Mouse (Mus musculus) neural tube, embryonic 15.5 days (tissue): ENCODE measurements at regions not wholly inside any gene's neighbourhood (a gene's known extent, or its start where the extent isn't known, plus 50 kb on each side); places are given as distances from the start of the nearest gene placed in this dataset.
A peak's percentile ranks its signal among the peaks of the same experiment; 100 is the strongest.

Experiments
- ATAC-seq: fragments of 200-750 bp; cut with Nextera tagmentation; 2 replicates; pipeline ENCODE4 v1.8.0; 2017; ENCODE audit warnings: mild to moderate bottlenecking, moderate TSS enrichment, moderate library complexity; ENCODE audit not compliant: low FRiP score
- H3K27ac ChIP-seq: fragments of 300-500 bp; sonication (generic); replicated peaks from 2 replicates; pipeline ENCODE4 v1.5.1; 2015; ENCODE audit warnings: mild to moderate bottlenecking, inconsistent platforms
- H3K27me3 ChIP-seq: fragments of 300-500 bp; sonication (generic); replicated peaks from 2 replicates; pipeline ENCODE4 v1.6.1; 2015; ENCODE audit warnings: inconsistent platforms
- H3K36me3 ChIP-seq: fragments of 300-500 bp; sonication (generic); 2 replicates; pipeline ENCODE4 v1.6.1; 2015; ENCODE audit warnings: inconsistent platforms
- H3K4me1 ChIP-seq: fragments of 300-500 bp; sonication (generic); 2 replicates; pipeline ENCODE4 v1.6.1; 2015; ENCODE audit warnings: inconsistent platforms
- H3K4me2 ChIP-seq: fragments of 300-500 bp; sonication (generic); 2 replicates; pipeline ENCODE4 v1.6.1; 2015; ENCODE audit warnings: inconsistent platforms, mild to moderate bottlenecking, moderate library complexity
- H3K4me3 ChIP-seq: fragments of 300-500 bp; sonication (generic); replicated peaks from 2 replicates; pipeline ENCODE4 v1.5.1; 2015; ENCODE audit warnings: mild to moderate bottlenecking, inconsistent platforms
- H3K9ac ChIP-seq: fragments of 300-500 bp; sonication (generic); replicated peaks from 2 replicates; pipeline ENCODE4 v1.6.1; 2015; ENCODE audit warnings: mild to moderate bottlenecking, inconsistent platforms
- H3K9me3 ChIP-seq: fragments of 300-500 bp; sonication (generic); replicated peaks from 2 replicates; pipeline ENCODE4 v1.6.1; 2016; ENCODE audit warnings: inconsistent platforms
- WGBS: fragments of 180-500 bp; shearing (Covaris S2); methylation state at CpG from one replicate; pipeline ENCODE4 v1.1.7; 2015; ENCODE audit warnings: mixed read lengths; 5-methylcytosine and 5-hydroxymethylcytosine counted together

GRCm38 (mm10) chr17:85881046-85881445, 193.0 kb upstream of the Six2 start:
- H3K36me3 ChIP-seq: no peaks in the 10 kb centered on the region
- H3K4me2 ChIP-seq: no peak overlapping the region
- no peak overlapping the region for H3K9ac ChIP-seq
- no peaks in the 10 kb centered on the region for H3K9me3 ChIP-seq
- H3K4me3 ChIP-seq: no peak overlapping the region
- H3K27ac ChIP-seq: no peak overlapping the region
- ATAC-seq: no peak
- H3K4me1 ChIP-seq: peaks cover 13% of the 10 kb centered on the region
- WGBS: 73% methylated on average over 5 of the region's 5 CpGs
- no peaks in the 10 kb centered on the region; the same call in 1 of the 2 replicates for H3K27me3 ChIP-seq

- Histone ChIP-seq H3K36me3 (no peaks in the 10 kb centered on the region), H3K4me3 (no peak overlapping the region), H3K27ac (no peak overlapping the region), H3K27me3 (peaks cover 4% of the 10 kb centered on the region; the same call in 1 of the 2 replicates), H3K4me2 (no peak overlapping the region), H3K9me3 (no peaks in the 10 kb centered on the region), H3K4me1 (peaks cover 21% of the 10 kb centered on the region), H3K9ac (no peak overlapping the region)
- ATAC-seq: no peak
- 45% methylated on average over 3 of the region's 3 CpGs for WGBS
Observed at GRCm38 (mm10) chr17:85877426-85877825, 189.4 kb upstream of the Six2 start.

GRCm38 (mm10) chr17:85876853-85877252, 188.8 kb upstream of the Six2 start:
- peaks cover 7% of the 10 kb centered on the region; the same call in 1 of the 2 replicates for H3K27me3 ChIP-seq
- no peak for ATAC-seq
- H3K27ac ChIP-seq: no peak overlapping the region

GRCm38 (mm10) chr17:85873853-85874586, 185.9 kb upstream of the Six2 start:
- no peak overlapping the region for H3K4me3 ChIP-seq
- H3K27ac ChIP-seq: no peak overlapping the region
- H3K27me3 ChIP-seq: 0 out of 2 replicates have a peak, but pooled peaks cover 8% of the 10 kb centered on the region
- no peak; the same call in 1 of the 2 replicates for ATAC-seq
- no peaks in the 10 kb centered on the region for H3K36me3 ChIP-seq
- peak overlapping the region; percentile 39 for H3K4me2 ChIP-seq
- no peak overlapping the region for H3K9ac ChIP-seq
- no peaks in the 10 kb centered on the region for H3K9me3 ChIP-seq
- H3K4me1 ChIP-seq: peaks cover 16% of the 10 kb centered on the region
- WGBS: 20% methylated on average over 13 of the region's 13 CpGs

More at GRCm38 (mm10) chr17:85876853-85877252, 188.8 kb upstream of the Six2 start:
- whole genome bisulfite sequencing: 35% methylated on average over 10 of the region's 10 CpGs
- no peaks in the 10 kb centered on the region for H3K36me3 ChIP-seq
- H3K4me3 ChIP-seq: no peak overlapping the region
- H3K4me2 ChIP-seq: no peak overlapping the region; the same call in 1 of the 2 replicates
- no peaks in the 10 kb centered on the region for H3K9me3 ChIP-seq
- H3K9ac ChIP-seq: no peak overlapping the region
- peaks cover 16% of the 10 kb centered on the region for H3K4me1 ChIP-seq

GRCm38 (mm10) chr17:85872903-85873413, 184.9 kb upstream of the Six2 start:
- no peak overlapping the region for H3K4me2 ChIP-seq
- WGBS: 61% methylated on average over 6 of the region's 6 CpGs
- peaks cover 22% of the 10 kb centered on the region for H3K4me1 ChIP-seq
- H3K36me3 ChIP-seq: no peaks in the 10 kb centered on the region
- no peaks in the 10 kb centered on the region for H3K9me3 ChIP-seq
- no peak overlapping the region for H3K27ac ChIP-seq
- 0 out of 2 replicates have a peak, but pooled peaks cover 8% of the 10 kb centered on the region for H3K27me3 ChIP-seq
- H3K9ac ChIP-seq: no peak overlapping the region
- H3K4me3 ChIP-seq: no peak overlapping the region
- no peak for ATAC-seq

DNA sequence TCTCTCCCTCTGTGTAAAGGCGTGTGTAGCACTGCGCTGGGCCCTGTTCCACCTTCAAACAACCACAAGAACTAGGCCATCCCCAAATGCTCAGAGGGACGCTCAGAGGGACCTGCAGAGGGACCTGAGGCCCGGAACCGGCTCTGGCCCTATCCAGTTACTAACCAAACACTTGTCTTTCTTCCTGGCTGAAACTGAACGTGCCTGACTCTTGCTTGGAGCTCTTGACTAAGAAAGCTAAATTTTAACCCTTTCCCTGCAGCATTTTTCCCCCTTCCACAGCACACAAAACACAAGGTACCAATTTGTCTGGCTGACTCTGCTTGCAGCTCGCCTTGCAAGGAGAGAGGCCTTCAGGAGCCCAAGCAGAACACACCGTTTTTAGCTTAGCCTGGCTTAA, 182.3 kb upstream of the Six2 start:
- WGBS: 79% methylated on average over 8 of the region's 8 CpGs

DNA sequence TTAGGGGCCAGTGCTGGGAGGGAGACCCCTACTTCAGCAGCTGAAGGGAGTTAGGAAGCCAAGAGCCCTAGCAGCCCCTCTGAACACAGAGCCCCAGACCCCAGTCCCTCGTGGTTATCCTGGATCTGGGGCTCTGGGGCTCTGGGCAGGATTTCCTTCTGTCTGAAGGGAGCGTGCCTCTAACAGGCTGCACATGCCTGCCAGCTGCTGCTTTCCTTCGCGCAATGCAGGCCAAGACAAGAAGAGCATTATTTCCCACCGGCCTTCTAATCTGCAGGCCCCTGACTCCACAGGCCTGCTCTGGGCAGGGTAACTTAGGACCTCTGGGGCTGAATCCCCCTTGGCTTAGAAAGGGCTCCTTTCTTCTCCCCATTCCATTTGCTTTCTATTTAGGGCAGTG, 181.1 kb upstream of the Six2 start:
- 55% methylated on average over 5 of the region's 5 CpGs for WGBS
- H3K4me2 ChIP-seq: no peak overlapping the region
- H3K36me3 ChIP-seq: no peaks in the 10 kb centered on the region
- no peak overlapping the region for H3K4me3 ChIP-seq
- peaks cover 13% of the 10 kb centered on the region for H3K4me1 ChIP-seq
- H3K9ac ChIP-seq: 0 out of 2 replicates have a peak overlapping the region, but pooled peaks have one; percentile 23
- no peaks in the 10 kb centered on the region for H3K9me3 ChIP-seq
- no peak for ATAC-seq
- H3K27me3 ChIP-seq: 0 out of 2 replicates have a peak, but pooled peaks cover 8% of the 10 kb centered on the region
- H3K27ac ChIP-seq: no peak overlapping the region

More for the DNA sequence above, 182.3 kb upstream of the Six2 start:
- peaks cover 19% of the 10 kb centered on the region for H3K4me1 ChIP-seq
- no peaks in the 10 kb centered on the region for H3K36me3 ChIP-seq
- H3K27ac ChIP-seq: no peak overlapping the region
- H3K27me3 ChIP-seq: 0 out of 2 replicates have a peak, but pooled peaks cover 8% of the 10 kb centered on the region
- ATAC-seq: no peak
- H3K9ac ChIP-seq: no peak overlapping the region
- H3K4me3 ChIP-seq: no peak overlapping the region
- no peak overlapping the region for H3K4me2 ChIP-seq
- H3K9me3 ChIP-seq: no peaks in the 10 kb centered on the region

DNA sequence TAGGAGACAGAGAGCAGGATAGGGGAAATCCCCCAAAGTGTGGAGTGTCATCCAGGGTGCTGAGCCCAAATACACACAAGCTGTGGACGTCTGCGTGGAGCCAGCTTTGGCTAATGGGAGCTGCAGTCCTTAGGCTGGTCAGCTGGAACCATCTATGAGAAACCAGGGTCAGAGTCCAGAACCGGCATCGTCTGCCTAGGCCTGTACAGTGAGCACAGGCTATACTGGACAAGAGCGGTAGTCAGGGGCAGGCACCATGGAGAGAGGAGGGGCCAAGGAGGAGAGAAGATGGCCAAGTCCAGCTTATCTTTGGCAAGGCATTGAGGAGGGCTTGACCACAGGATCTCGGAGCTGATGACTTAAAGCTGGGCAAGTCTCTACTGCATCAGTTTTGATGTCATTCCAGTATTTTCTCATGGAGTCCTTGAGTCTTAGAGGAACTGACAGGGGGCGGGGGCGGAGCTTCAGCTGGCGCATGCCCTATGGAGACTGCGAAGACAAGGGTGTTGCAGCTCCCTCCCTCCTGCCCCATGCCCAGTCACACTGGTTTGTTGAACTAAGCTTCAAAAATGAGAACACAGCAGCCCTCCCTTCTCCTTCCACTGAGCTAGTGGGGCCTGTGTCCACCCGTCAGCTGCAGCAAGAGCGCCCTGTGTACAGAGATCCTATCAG, 180.0 kb upstream of the Six2 start:
- 90% methylated on average over 12 of the region's 12 CpGs for WGBS
- Histone ChIP-seq H3K27me3 (0 out of 2 replicates have a peak, but pooled peaks cover 8% of the 10 kb centered on the region), H3K36me3 (no peaks in the 10 kb centered on the region), H3K9ac (no peak overlapping the region), H3K4me2 (no peak overlapping the region), H3K27ac (no peak overlapping the region), H3K4me1 (0 out of 2 replicates have a peak, but pooled peaks cover 7% of the 10 kb centered on the region), H3K4me3 (no peak overlapping the region), H3K9me3 (no peaks in the 10 kb centered on the region)
- no peak for ATAC-seq

- WGBS: 84% methylated on average over 3 of the region's 3 CpGs
- ATAC-seq: no peak
- no peak overlapping the region for H3K27ac ChIP-seq
Observed at GRCm38 (mm10) chr17:85866581-85866980, 178.5 kb upstream of the Six2 start.

DNA sequence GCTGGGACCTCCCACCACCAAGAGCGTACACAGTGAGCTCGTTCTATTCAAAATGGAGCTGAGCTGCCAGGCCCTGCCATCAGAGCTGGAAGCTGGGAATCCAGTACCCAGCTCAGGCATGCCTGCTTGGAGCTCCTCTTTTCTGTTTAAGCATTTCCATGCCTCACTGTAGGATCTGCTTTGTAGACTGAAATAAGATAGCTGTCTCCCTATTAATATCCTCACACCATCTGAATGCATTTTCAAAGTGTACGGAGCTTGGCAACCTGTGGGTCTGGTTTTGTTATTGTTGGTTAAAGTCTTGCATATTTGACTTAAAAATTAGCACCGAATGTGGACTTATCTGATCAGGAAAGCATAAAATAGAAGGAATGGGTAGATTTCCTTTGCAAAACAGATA, 177.9 kb upstream of the Six2 start:
- H3K9me3 ChIP-seq: no peaks in the 10 kb centered on the region
- no peaks in the 10 kb centered on the region for H3K27me3 ChIP-seq
- H3K4me2 ChIP-seq: no peak overlapping the region
- 0 out of 2 replicates have a peak, but pooled peaks cover 7% of the 10 kb centered on the region for H3K4me1 ChIP-seq
- no peak overlapping the region for H3K4me3 ChIP-seq
- H3K9ac ChIP-seq: no peak overlapping the region
- 89% methylated on average over 4 of the region's 4 CpGs for WGBS
- H3K27ac ChIP-seq: no peak overlapping the region
- H3K36me3 ChIP-seq: no peaks in the 10 kb centered on the region
- no peak for ATAC-seq

More at GRCm38 (mm10) chr17:85866581-85866980, 178.5 kb upstream of the Six2 start:
- no peak overlapping the region for H3K4me3 ChIP-seq
- no peaks in the 10 kb centered on the region for H3K9me3 ChIP-seq
- H3K9ac ChIP-seq: no peak overlapping the region
- no peaks in the 10 kb centered on the region for H3K36me3 ChIP-seq
- H3K4me2 ChIP-seq: no peak overlapping the region
- no peaks in the 10 kb centered on the region for H3K27me3 ChIP-seq
- H3K4me1 ChIP-seq: 0 out of 2 replicates have a peak, but pooled peaks cover 7% of the 10 kb centered on the region

GRCm38 (mm10) chr17:85861328-85861727, 173.3 kb upstream of the Six2 start:
- H3K9ac ChIP-seq: no peak overlapping the region
- H3K9me3 ChIP-seq: no peaks in the 10 kb centered on the region
- 89% methylated on average over 9 of the region's 9 CpGs for WGBS
- peaks cover 3% of the 10 kb centered on the region; the same call in 1 of the 2 replicates for H3K4me1 ChIP-seq
- no peak overlapping the region for H3K27ac ChIP-seq
- no peak overlapping the region for H3K4me3 ChIP-seq
- H3K4me2 ChIP-seq: no peak overlapping the region
- H3K36me3 ChIP-seq: no peaks in the 10 kb centered on the region
- ATAC-seq: no peak
- H3K27me3 ChIP-seq: no peaks in the 10 kb centered on the region
